Mouse (Mus musculus) liver, adult 2 months (tissue): ENCODE data around the gene Msrb3.

Experiments used
- CTCF ChIP-seq: fragments of 200-500 bp; IDR thresholded peaks from 2 replicates; pipeline ENCODE4 v1.5.1; 2011; ENCODE audit warnings: low read depth, low read length, control low read depth
- POLR2A ChIP-seq: fragments of 200-500 bp; IDR thresholded peaks from 2 replicates; pipeline ENCODE4 v1.6.1; 2011; ENCODE audit warnings: low read length, control low read depth; ENCODE audit not compliant: insufficient read depth; ENCODE audit errors: extremely low read depth

DNA sequence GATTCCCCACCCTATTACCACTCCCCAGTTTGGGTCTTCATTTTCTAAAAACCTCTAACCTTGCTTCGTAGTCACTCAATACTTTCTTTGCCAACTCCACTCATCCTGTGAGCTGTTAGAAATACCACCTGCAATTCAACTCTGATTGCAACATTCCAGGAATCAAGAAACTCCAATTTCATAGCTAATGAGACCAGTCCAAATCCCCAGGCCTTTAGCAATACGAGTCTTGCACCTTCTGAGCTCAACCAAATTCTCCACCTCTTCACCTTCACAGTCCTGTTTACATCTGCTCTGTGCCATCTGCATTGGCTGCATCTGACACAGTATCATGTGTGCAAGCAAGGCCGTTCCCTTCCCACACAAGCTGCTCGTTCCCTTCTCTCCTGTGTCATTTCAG lies 5.0 kb downstream of the Msrb3 start:
- TF ChIP-seq CTCF: no peak
- TF ChIP-seq POLR2A: no peak
